Mouse (Mus musculus) MN1 (cell line): Measurements from ENCODE around the gene Nup107.

ENCODE experiments used
- DNase-seq: peaks from one replicate; pipeline ENCODE4 v3.0.0-alpha.2; 2016; ENCODE audit warnings: low spot score

The Nup107 gene

GRCm38 (mm10) chr10:117801886-117802285 lies 9.4 kb upstream of the Nup107 start:
- DNase-seq, result no peak

DNA sequence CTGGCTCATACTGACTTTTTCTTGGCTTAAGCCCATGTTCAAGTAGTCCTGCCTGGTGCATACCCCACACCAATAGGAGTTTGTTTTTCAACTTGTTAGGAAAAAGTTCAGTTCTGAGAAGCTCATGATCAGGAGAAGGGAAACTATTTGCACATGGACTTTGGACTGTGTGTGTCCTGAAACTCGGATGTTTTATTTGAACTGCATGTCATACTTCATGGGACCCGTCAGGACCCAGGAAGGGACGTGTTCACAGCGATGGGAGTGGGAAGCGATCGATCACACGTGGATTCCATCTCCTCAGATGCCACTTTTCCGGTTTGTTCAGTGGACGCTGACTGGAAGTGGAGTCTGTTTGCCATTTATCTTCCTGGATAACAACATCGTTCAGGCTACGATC lies 7.3 kb upstream of the Nup107 start:
- no peak for DNase-seq

GRCm38 (mm10) chr10:117798436-117799035 lies 6.0 kb upstream of the Nup107 start:
- no peak for DNase-seq

GRCm38 (mm10) chr10:117797684-117798083 lies 5.2 kb upstream of the Nup107 start:
- DNase-seq, result no peak

GRCm38 (mm10) chr10:117797106-117797505 lies 4.6 kb upstream of the Nup107 start:
- no peak for DNase-seq

- peak; percentile 45 for DNase-seq
These were observed 3.7 kb upstream of the Nup107 start for GRCm38 (mm10) chr10:117796181-117796580.

DNA sequence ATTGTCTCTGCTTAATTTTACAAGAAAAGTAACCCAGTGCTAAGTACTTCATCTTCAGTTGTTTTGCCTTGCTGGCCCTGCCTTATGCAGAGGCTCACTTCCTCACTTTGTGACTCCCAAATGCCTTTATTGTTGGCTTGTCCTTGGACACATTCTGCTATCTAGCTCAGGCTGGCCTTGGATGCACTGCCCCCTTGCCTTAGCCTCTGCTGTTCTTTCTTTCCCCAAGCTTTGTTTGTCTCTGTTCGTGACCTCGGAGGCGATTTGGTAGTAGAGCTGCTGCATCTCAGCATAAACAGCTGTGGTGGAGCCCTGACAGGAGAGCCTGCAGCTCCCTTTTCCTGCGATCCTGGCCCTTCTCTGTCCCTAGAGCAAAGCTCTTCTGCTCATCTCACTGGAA lies 2.7 kb upstream of the Nup107 start:
- no peak for DNase-seq

DNA sequence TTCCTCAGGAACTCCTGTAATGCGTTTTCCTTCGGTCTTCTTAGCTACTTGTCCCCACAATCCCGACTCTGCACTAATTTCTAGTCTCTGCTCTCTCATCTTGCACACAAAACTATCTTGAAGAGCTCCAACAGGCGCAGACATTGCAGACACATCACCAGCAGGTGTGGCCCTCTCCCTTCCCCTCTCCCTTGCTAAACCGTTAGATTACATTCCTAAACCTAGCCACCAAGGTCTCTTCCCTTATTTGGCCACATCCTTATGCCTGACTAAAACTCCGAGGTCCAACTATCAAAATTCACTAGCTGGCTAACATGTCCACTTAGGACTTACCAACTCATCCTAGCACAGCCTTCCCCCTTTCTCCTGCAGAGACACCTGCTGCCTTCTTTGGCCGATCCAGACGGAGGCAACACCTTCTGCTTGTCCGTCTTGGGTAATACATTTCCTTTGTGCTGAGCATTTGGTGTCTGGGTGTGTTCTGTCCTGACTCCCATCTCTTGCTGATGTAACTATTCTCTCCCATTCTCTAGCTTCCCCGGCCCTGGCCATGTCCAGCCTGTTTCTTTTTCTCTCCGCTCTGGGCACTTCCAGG lies 1.0 kb upstream of the Nup107 start:
- DNase-seq, result peak; percentile 63

- no peak for DNase-seq
These were observed 1.4 kb downstream of the Nup107 start for GRCm38 (mm10) chr10:117791171-117791470.

DNA sequence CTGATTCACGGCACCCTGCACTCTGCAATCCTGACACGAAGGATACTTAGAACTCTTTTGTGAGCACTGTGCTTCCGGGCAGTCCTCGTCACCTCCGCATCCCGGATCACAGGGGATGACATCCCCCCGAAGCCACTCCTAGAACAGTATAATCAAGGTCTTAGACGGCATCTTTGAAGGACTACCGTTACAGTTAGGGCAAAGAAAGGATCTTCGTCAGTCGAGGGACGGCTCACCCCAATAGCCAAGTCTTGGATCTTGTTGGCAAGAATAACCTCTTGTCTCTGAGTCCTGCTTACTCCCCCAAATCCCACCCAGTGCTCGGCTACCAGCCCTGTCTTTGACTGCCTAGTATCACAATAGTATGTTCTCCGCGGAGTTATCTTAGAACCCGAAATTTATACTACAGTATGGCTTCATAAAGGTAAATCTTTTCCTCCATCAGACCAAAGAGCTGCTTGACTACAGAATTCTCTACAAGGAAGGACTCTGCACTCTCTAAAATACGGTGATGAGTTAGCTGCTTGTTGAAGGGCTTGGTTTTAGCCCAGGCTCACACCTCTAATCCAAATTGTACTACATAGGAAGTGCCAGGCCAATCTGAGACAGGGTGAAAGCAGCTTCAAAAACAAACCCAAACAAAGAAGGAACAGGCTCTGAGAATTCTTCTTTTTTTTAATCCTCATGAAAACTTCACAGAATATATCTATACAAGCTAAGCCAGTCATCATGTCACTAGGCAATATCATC lies 1.9 kb downstream of the Nup107 start:
- no peak for DNase-seq

- DNase-seq, result no peak
These were observed 2.5 kb downstream of the Nup107 start for GRCm38 (mm10) chr10:117790011-117790410.

- peak; percentile 49 for DNase-seq
These were observed 7.9 kb downstream of the Nup107 start for GRCm38 (mm10) chr10:117784646-117785045.

- no peak for DNase-seq
These were observed 8.6 kb downstream of the Nup107 start for GRCm38 (mm10) chr10:117783786-117784420.

GRCm38 (mm10) chr10:117782491-117783260 lies 9.8 kb downstream of the Nup107 start:
- no peak for DNase-seq

GRCm38 (mm10) chr10:117782056-117782455 lies 10.4 kb downstream of the Nup107 start:
- DNase-seq, result no peak

GRCm38 (mm10) chr10:117781021-117781725 lies 11.3 kb downstream of the Nup107 start:
- no peak for DNase-seq

- peak; percentile 66 for DNase-seq
These were observed 12.1 kb downstream of the Nup107 start for GRCm38 (mm10) chr10:117780306-117780911.

- no peak for DNase-seq
These were observed 12.8 kb downstream of the Nup107 start for GRCm38 (mm10) chr10:117779581-117780305.

DNA sequence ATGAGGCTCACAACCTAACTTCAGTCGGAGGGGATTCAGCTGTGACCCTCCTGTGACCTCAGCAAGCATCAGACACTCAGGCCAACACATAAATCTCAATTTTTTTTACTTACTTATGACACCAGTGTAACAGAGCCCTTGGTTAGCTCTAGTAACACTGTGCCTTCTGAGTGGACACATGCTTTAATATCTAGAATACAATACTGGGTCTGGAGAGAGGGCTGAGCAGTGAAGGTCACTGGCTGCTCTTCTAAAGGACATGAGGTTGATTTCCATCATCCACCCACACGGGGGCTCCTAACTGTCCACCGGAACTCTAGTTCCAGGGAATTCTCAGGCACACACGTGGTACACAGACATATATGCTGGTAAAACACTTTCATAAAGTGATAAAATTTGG lies 13.6 kb downstream of the Nup107 start:
- no peak for DNase-seq

DNA sequence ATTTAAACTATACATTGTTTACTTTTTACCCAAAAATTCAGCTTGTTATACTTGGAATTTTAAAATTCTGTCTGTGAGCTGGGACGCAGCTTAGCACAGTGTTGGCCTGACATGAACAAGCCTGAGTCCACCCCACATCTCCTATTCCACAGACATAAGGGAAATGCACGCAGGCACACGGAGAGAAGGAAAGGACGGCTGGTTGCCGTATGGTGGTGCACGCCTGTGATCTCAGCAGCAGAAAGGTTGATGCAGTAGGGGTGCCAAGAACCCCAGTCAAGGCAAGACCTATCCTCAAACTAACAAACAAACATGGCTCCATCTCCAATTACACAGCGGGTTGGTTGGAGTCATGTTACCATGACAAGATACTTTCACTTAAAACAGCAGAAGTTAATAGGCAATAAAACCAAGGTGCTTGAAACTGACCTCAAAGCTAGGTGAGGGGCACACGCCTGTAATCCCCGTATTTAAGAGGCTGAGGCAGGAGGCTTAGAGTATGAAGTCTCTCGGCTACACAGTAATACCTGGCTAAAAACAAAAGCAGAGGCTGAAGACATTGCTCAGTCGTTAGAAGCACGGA lies 14.1 kb downstream of the Nup107 start:
- no peak for DNase-seq
